Mouse (Mus musculus): Measurements from ENCODE around the gene Gm49387.

- no peak for TF ChIP-seq CTCF (IDR thresholded peaks at IDR 0.05; ENCODE audit: borderline replicate concordance, insufficient read depth, low read length)
- no peak for TF ChIP-seq POLR2A (IDR thresholded peaks at IDR 0.05; ENCODE audit: low read depth, low read length)
These were observed 84.0 kb downstream of the Gm49387 start for GRCm38 (mm10) chr14:31556526-31557260.
